Mouse (Mus musculus) ES-Bruce4 (cell line): ENCODE measurements around the gene Mansc1.

Source experiments
- CTCF ChIP-seq: IDR thresholded peaks from one replicate; pipeline ENCODE4 v1.8.1; 2011; ENCODE audit warnings: low read depth, low read length
- EP300 ChIP-seq: IDR thresholded peaks from 2 replicates; pipeline ENCODE4 v1.6.1; 2011; ENCODE audit warnings: low read depth, low read length; ENCODE audit not compliant: insufficient read depth
- POLR2A ChIP-seq: IDR thresholded peaks from one replicate; pipeline ENCODE4 v1.8.1; 2011; ENCODE audit warnings: low read length; ENCODE audit not compliant: insufficient read depth

- TF ChIP-seq CTCF, result no peak
- TF ChIP-seq POLR2A, result no peak
- no peak for TF ChIP-seq EP300
Measured at GRCm38 (mm10) chr6:134586241-134586640, 46.0 kb downstream of the Mansc1 start.
